Mouse (Mus musculus) cerebellum, postnatal 4 days (tissue): ENCODE data around the gene Mef2b.
"Not testable (repeated sequence)": the region's sequence is repeated elsewhere in the genome, so short reads cannot be mapped to it uniquely, and the experiment has no call there.

Source experiments
- DNase-seq, 2 experiments: peaks; one replicate each; pipeline ENCODE4 v3.0.0; 2022; ENCODE audit warnings: low spot score in 2 of 2, mixed read lengths in 1 of 2

The Mef2b gene

DNA sequence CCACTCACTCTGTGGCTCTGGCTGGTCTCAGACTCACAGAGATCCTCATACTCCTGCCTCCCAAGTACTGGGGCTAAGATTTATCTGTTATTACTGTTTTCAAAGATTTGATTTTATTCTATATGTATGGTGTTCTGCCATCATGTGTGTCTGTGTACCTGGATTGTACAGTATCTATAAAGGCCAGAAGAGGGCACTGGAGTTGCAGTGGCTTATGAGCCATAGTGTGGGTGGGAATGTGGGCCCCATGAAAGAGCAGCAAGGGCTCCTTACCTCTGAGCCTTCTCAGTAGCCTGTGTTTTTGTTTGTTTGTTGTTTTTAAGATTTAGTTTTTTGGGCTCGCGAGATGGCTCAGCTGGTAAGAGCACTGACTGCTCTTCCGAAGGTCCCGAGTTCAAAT, 39.6 kb downstream of the Mef2b start:
- DNase-seq, result no peak

DNA sequence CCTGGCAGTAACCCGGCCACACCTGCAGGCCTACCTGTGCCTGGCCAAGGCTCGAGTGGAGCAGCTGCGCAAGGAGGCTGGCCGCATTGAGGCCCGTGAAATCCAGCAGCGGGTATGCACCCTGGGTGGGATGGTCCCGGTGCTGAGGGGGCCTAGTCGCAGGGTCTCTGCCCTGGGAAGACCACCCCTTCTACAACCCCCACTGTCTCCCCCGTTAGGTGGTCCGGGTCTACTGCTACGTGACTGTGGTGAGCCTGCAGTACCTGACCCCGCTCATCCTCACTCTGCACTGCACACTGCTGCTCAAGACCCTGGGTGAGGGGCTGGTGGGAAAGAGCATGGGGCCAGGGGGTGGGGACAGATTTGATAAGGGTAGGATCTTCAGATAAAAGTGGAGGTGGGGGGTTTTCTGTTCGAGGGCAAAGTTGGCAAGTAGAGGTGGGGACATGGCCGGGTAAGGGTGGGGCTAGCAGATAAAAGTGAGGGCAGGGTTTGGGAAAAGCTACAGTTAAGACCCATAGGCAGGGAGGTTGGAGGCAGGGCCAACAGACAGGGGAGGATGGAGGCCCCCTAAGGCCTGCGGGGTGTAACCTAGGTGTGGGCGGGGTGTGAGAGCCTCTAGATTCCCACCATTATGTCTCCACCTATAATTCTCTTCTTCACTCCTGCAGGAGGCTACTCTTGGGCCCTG, 41.8 kb downstream of the Mef2b start:
- DNase-seq, result no peak

GRCm38 (mm10) chr8:70181903-70182252, 42.4 kb downstream of the Mef2b start:
- no peak for DNase-seq

- no peak for DNase-seq
Measured at GRCm38 (mm10) chr8:70183194-70183593, 43.7 kb downstream of the Mef2b start.

GRCm38 (mm10) chr8:70188707-70189106, 49.2 kb downstream of the Mef2b start:
- DNase-seq, result no peak

DNA sequence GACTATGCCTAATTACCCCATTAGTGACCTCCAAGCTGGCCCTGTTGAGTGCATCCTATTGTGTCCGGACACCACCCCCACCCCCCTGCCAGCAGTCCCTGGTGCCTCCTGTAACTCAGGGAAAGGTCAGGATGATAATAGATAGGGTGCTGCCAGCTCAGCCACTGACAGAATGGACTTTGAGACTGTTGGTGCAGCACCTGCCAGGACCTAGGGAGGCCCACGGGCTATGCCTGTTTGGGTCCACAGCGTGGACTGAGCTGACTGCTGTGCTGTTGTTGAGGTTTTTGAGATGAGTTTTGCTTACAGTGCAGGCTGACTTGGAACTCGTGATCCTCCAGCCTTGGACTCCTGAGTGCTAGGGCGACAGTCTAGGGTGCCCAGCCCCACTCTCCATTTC, 53.7 kb downstream of the Mef2b start:
- no peak for DNase-seq

DNA sequence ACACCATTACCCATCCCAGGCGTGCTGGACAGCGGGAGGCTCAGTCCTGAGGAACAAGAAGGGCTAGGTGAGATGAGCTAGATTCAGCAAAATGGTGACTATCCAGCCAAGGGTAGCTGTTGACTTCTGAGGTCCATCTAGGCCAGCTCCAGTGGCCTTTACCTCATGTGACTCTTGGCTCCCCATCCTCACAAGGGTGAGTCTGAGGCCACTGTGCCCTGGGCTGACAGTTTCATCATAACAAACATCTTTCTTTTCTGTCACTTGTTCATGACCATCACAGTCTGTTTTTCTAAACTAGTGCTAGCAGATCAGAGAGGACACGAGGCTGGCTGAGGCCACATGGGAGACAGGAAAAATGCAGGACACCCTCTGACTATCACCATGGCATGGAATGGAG, 54.7 kb downstream of the Mef2b start:
- DNase-seq, result no peak

GRCm38 (mm10) chr8:70195762-70196161, 56.3 kb downstream of the Mef2b start:
- no peak for DNase-seq

DNA sequence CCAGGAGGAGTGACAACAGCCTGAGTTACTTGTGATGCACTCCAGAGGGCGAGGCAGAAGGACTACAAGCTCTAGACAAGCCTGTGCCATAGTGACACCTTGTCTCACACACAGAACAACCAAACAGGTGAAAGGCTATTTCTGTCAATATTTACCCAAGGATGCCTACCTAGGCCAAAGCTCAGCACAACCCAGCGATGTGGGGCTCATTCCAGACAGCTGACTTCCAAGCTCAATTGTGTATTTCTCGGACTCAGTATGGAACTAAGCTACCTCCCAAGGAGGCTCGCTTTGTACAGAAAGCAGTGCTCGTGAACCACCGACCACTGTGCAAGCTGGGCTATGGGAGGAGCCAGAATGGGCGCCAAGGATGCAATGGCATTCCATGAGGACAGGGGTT, 58.1 kb downstream of the Mef2b start:
- DNase-seq, result no peak

DNA sequence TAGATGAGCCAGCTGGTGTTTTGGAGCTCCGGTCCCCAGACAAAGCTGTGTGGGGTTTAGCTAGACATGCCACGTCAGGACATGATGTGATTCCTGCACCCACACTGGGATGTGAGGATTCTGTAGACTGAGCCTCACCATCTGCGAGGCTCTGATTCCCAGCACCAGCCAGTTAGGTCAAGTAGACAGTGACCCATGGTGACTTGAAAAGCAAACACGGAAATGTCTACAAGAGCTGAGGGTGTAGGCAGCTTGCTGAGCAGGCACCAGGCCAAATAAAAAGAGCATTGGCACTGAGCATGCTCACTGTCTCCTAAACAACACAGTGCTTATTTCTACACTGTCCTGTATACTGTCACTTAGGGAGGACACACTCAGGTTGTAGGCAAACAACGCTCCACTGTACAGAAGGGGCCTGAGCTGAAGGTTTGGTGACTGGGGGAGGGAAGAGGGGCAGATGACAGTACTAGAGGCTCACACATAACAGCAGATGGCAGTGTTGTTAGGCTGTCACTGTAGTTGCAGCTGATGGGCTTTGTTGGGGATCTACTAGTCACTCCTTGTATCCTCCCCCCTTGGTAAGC, 60.7 kb downstream of the Mef2b start:
- DNase-seq, result peak in 1 of 2 experiments; percentile 28

DNA sequence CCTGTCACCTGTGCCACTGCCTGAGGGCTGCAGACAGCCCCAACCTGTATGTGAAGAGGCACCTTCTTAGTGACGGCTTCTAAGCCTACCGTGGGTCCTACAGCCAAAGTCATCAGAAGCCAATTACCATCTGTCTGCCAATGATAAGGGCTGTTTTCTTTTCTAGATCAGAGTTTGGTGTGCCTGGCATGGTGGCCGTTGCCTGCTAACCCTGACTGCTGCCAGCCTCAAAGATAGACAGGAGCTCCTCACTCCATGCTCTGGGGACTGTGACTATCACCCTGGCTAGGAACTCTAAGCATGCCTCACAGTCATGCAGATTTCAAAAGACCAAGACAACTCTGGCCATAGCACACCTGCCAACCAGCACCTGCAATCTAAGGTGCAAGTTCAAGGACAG, 61.9 kb downstream of the Mef2b start:
- no peak for DNase-seq

DNA sequence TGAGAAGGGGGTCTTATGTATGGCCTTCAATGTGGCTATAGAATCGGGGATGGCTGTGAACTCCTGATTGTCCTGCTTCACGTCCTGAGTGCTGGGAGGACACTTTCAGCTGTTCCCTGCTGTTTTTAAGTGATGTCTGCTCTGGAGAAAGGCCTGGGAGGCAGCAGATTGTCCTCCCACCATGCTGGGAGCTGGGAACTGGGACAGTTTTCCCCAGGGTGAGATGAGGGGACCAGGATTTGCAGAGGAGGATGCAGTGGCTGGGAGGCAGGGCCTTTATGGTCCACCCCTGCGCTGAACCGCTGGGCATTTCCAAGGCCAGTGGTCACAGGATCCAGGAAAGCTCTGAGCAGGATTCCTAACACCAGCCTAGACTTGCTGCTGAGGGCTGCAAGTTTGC, 63.6 kb downstream of the Mef2b start:
- DNase-seq, result no peak

GRCm38 (mm10) chr8:70204757-70205156, 65.2 kb downstream of the Mef2b start:
- no peak for DNase-seq

GRCm38 (mm10) chr8:70208130-70208529, 68.6 kb downstream of the Mef2b start:
- DNase-seq, result no peak

DNA sequence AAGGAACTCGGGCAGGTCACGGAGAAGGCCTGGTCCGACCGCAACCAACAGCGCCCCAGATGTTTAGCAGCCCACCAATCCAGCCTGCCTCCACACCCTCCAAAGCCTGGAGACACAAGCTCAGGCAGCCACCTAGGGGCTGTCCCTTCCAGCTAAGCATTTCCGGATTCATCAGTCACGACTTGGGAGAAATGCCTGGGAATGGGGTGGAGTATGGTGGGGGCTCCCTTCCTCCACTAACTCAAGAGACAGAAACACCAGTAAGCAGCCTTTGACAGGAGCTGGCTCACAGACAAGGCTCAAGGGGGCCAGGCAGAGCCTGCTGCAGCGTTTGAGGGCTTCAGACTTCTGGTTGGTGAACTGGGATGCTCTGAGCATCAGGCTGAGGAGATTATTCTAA, 71.0 kb downstream of the Mef2b start:
- no peak for DNase-seq

GRCm38 (mm10) chr8:70211275-70211674, 71.8 kb downstream of the Mef2b start:
- DNase-seq, result no peak

GRCm38 (mm10) chr8:70211726-70212111, 72.2 kb downstream of the Mef2b start:
- no peak for DNase-seq

GRCm38 (mm10) chr8:70212112-70213055, 72.9 kb downstream of the Mef2b start, which contains the start of gene Slc25a42:
Gene Slc25a42, minus strand, starts transcription at chr8:70212305.
- DNase-seq, result peak; percentile 88 to 97

DNA sequence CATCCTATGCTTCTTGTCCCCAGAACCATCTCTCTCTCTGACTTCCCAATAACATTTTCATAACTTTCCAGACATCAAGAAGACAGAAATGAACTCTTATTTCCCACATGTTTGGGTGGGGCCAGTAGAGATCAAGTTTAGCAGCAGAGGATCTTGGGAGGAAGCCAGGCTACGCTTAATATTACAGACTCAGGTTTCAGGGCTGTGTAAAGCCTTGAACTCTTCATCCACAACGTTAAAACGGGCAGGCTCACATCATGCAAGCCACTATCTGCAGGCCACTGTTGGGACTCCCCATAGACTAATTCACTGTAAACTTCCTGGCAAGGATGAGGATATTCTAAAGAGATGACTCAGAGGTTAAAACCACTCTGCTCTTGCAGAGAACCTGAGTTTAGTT, 74.9 kb downstream of the Mef2b start:
- DNase-seq, result no peak

- no peak for DNase-seq
Measured at GRCm38 (mm10) chr8:70215092-70215491, 75.6 kb downstream of the Mef2b start.

DNA sequence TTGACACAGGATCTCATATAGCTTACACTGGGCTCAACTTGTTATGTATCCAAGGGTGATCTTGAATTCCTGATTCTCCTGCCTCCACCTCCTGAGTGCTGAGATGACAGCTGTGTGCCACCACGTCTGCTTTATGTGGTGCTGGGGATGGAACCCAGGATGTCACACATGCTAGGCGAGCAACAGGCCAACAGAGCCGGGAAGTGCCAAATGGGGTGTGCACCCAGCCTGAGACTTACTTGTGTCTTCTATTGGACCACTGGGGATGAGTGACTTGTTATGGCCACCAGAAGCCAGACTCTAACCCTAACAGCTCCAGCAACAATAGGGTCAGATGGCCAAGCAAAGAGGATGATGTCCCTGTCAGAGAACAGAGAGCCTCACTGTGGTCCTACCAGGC, 76.7 kb downstream of the Mef2b start:
- not testable (repeated sequence) for DNase-seq

- DNase-seq, result peak; percentile 56 to 90
Measured at GRCm38 (mm10) chr8:70216566-70216965, 77.1 kb downstream of the Mef2b start.
